Mouse (Mus musculus) liver, adult 2 months (tissue): ENCODE measurements around the gene Macc1. TPM values are rescaled to one million over a fixed set of nuclear protein-coding genes. Genes with fewer than 3 reads are reported as not detected.

Experiments
- DNase-seq: peaks from one replicate; pipeline ENCODE4 v3.0.0-alpha.2; 2011; ENCODE audit warnings: low read depth, low spot score; ENCODE audit errors: extremely low read depth
- H3K27ac ChIP-seq: fragments of 200-500 bp; replicated peaks from 2 replicates; pipeline ENCODE4 v1.5.1; 2012; ENCODE audit warnings: low read depth, mild to moderate bottlenecking, control low read depth, inconsistent platforms, low read length; ENCODE audit not compliant: insufficient read depth
- H3K27me3 ChIP-seq: fragments of 200-500 bp; 2 replicates; pipeline ENCODE4 v1.6.1; 2012; ENCODE audit warnings: mild to moderate bottlenecking, moderate library complexity, low read length, inconsistent platforms; ENCODE audit not compliant: control insufficient read depth, insufficient read depth
- H3K36me3 ChIP-seq: fragments of 200-500 bp; 2 replicates; pipeline ENCODE4 v1.6.1; 2012; ENCODE audit warnings: low read length, inconsistent platforms; ENCODE audit not compliant: control insufficient read depth, insufficient read depth
- H3K4me1 ChIP-seq: fragments of 200-500 bp; 2 replicates; pipeline ENCODE4 v1.6.1; 2011; ENCODE audit warnings: low read length; ENCODE audit not compliant: control insufficient read depth, insufficient read depth
- H3K4me3 ChIP-seq: fragments of 200-500 bp; 2 replicates; pipeline ENCODE4 v1.5.1; 2011; ENCODE audit warnings: low read depth, mild to moderate bottlenecking, control low read depth, low read length, moderate library complexity; ENCODE audit not compliant: insufficient read depth
- H3K79me2 ChIP-seq: fragments of 200-500 bp; 2 replicates; pipeline ENCODE4 v1.6.1; 2012; ENCODE audit warnings: inconsistent platforms, mild to moderate bottlenecking, low read length, moderate library complexity; ENCODE audit not compliant: control insufficient read depth, insufficient read depth
- H3K9ac ChIP-seq: fragments of 200-500 bp; 2 replicates; pipeline ENCODE4 v1.6.1; 2012; ENCODE audit warnings: low read depth, mild to moderate bottlenecking, control low read depth, inconsistent platforms, low read length
- CTCF ChIP-seq: fragments of 200-500 bp; IDR thresholded peaks from 2 replicates; pipeline ENCODE4 v1.5.1; 2011; ENCODE audit warnings: low read depth, low read length, control low read depth
- POLR2A ChIP-seq: fragments of 200-500 bp; IDR thresholded peaks from 2 replicates; pipeline ENCODE4 v1.6.1; 2011; ENCODE audit warnings: low read length, control low read depth; ENCODE audit not compliant: insufficient read depth; ENCODE audit errors: extremely low read depth
- WGBS: fragments of 180-500 bp; shearing (Covaris S2); methylation state at CpG from one replicate; pipeline ENCODE4 v1.1.7; 2018; 5-methylcytosine and 5-hydroxymethylcytosine counted together
- polyA plus RNA-seq: library from polyadenylated mRNA; depleted of rRNA; stranded (reverse); fragments of >200 nt; gene quantifications from 2 replicates; pipeline ENCODE4 v1.2.3, GENCODE M21; 2012
- total RNA-seq: library from RNA; depleted of rRNA; stranded (reverse); fragments of >200 nt; gene quantifications from 2 replicates; pipeline ENCODE4 v1.2.3, GENCODE M21; 2014

Gene Macc1
- total and polyA plus RNA-seq, 2 experiments: 0.18 TPM; not detected in 1

DNA sequence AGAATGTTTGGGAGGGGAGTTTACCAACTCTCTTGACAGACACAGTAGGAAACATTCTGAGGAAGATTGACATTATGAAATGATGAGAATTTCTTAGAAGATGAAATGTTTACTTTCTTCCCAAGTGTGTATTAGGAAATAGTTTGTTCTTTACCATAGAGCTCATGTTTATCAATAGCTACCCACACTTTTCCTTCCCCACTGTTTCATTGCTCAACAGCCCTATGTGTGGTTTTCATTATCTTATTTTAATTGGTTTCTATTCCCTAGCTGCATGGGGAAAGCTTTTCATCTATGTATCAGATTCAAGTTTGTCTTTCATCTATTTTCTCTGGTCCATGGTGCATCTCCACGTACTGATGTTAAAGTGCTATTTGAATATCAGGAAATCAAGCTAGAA, 37.8 kb upstream of the Macc1 start:
- no peaks in the 10 kb centered on the region for H3K27me3 ChIP-seq
- H3K9ac ChIP-seq: no peak overlapping the region
- no peak overlapping the region for H3K27ac ChIP-seq
- no peaks in the 10 kb centered on the region for H3K79me2 ChIP-seq
- TF ChIP-seq POLR2A (no peak), CTCF (no peak)
- H3K4me3 ChIP-seq: no peak overlapping the region
- H3K36me3 ChIP-seq: no peaks in the 10 kb centered on the region
- DNase-seq: no peak
- H3K4me1 ChIP-seq: no peaks in the 10 kb centered on the region
- WGBS: 70% methylated on average over 1 of the region's 1 CpGs

DNA sequence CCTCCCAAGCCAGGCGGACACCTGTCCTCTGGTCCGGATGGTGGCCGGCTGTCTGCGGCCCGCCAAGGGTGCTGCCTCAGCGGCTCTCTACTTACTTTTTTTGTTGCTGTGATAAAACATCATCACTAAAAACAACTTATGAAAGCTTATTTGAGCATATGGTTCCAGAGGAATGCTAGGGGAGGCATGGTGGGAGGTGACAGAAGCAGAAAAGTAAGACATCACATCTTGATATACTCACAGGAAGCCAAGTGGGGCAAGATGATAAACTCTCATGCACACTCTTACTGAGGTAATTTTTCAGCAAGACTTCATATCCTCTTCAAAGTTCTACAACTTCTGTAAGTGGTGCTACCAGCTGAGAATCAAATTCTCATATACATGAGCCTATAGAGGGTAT, 22.5 kb upstream of the Macc1 start:
- Histone ChIP-seq H3K27ac (no peak overlapping the region), H3K36me3 (no peaks in the 10 kb centered on the region), H3K9ac (no peak overlapping the region), H3K79me2 (no peaks in the 10 kb centered on the region), H3K4me1 (no peaks in the 10 kb centered on the region), H3K4me3 (no peak overlapping the region), H3K27me3 (no peaks in the 10 kb centered on the region)
- WGBS: 91% methylated on average over 5 of the region's 6 CpGs
- TF ChIP-seq POLR2A (no peak), CTCF (no peak)
- no peak for DNase-seq

DNA sequence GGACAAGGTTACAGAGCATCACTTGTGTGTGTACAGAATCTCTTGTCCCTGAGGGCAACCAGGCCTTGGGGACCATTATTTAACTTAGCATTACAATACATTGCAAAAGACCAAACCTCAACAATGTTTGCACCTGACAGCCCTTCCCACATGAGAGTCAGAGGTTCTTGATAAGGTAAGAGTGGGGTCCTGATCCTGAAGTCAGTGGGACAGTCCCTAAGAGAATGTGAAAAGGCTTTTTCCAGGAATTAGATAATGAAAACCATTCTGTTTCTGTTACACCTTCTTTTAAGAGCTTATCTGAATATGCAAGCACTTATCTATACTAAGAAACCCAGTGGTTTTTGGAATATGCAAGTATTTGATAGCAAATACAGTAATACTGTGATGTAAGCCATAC, 10.5 kb upstream of the Macc1 start:
- TF ChIP-seq POLR2A: no peak
- no peak for TF ChIP-seq CTCF
- Histone ChIP-seq H3K36me3 (no peaks in the 10 kb centered on the region), H3K27ac (no peak overlapping the region), H3K4me1 (no peaks in the 10 kb centered on the region), H3K79me2 (no peaks in the 10 kb centered on the region), H3K27me3 (no peaks in the 10 kb centered on the region), H3K4me3 (no peak overlapping the region), H3K9ac (no peak overlapping the region)
- DNase-seq: no peak

DNA sequence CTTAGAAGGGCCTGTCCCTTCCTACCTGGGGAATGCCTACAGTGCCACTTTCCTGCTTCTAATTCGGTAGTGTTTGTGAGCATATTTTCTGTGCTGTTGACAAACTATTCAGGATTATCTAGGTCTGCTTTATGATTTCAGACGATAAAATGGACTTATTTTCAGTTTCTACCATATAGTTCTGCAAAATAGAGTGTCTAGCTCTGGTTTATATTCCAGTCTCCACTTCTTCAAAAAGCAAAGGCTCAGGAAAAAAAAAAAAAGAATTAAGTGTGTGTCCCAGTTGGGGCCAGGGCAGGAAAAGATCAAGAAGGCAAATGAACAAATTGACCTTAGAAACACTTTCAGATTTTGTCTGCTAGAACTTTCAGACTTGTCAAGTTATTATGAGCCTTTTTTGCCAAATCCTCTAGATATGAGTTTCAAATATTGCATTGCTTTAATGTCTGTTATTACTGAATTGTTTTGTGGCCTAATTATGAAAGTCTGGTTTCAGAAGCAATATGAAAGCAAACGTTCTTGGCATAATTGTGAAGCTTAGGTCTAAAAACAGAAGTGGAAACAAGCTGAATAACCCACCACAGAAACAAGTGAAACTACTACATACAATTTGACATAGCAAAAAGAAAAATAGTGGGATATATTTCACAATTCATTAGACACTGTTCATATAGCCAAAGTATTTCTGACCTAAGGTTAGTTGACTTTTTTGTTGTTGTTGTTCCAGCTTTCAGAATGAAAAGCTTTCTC, 881 bp upstream of the Macc1 start:
- Histone ChIP-seq H3K4me1 (no peaks in the 10 kb centered on the region), H3K9ac (no peak overlapping the region), H3K36me3 (no peaks in the 10 kb centered on the region), H3K79me2 (no peaks in the 10 kb centered on the region), H3K27me3 (no peaks in the 10 kb centered on the region), H3K27ac (no peak overlapping the region), H3K4me3 (no peak overlapping the region)
- no peak for TF ChIP-seq CTCF
- TF ChIP-seq POLR2A: no peak
- peak; percentile 6 for DNase-seq
- 47% methylated on average over 3 of the region's 3 CpGs for WGBS

DNA sequence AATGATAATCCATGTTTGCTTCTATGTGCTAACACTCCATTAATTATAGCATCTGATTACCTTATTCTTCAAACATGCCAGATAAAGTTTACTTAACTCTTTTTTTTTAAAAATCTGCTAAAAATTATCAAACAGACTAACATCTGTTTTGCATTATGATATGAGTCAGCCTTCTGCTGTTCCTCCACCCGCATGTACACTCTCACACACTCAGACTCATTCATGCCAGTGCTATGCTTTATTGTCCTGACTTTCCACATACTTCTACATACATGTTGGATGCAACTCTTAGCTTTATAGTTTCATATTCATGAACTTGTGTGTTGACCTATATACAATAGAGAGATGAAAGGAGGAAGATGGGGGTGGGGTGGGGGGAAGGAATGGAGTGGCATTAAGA, 4.7 kb downstream of the Macc1 start:
- H3K36me3 ChIP-seq: no peaks in the 10 kb centered on the region
- TF ChIP-seq CTCF (no peak), POLR2A (no peak)
- DNase-seq: no peak
- WGBS: 83% methylated on average over 1 of the region's 1 CpGs
- H3K4me3 ChIP-seq: no peak overlapping the region
- no peaks in the 10 kb centered on the region for H3K4me1 ChIP-seq
- no peak overlapping the region for H3K27ac ChIP-seq
- H3K9ac ChIP-seq: no peak overlapping the region
- H3K27me3 ChIP-seq: no peaks in the 10 kb centered on the region
- no peaks in the 10 kb centered on the region for H3K79me2 ChIP-seq

DNA sequence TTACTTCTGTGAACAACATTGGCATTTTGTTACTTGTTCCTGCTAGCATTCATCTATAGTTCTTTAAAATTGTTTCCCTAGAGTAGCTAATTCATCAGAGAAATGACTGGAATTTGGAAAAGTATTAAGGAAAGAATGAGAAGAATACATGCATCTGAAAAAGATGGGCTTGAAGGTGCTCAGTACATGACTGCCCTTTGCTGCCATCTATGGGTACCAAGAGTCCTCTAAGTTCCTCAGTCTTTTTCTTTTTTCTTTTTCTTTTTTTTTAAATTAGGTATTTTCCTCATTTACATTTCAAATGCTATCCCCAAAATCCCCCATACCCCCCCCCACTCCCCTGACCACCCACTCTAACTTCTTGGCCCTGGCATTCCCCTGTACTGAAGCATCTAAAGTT, 11.3 kb downstream of the Macc1 start:
- H3K79me2 ChIP-seq: no peaks in the 10 kb centered on the region
- no peaks in the 10 kb centered on the region for H3K4me1 ChIP-seq
- no peaks in the 10 kb centered on the region for H3K36me3 ChIP-seq
- H3K9ac ChIP-seq: no peak overlapping the region
- H3K4me3 ChIP-seq: no peak overlapping the region
- no peak overlapping the region for H3K27ac ChIP-seq
- DNase-seq: peak; percentile 5
- peak; percentile 18; the same call in 1 of the 2 replicates for TF ChIP-seq CTCF
- no peak for TF ChIP-seq POLR2A
- no peaks in the 10 kb centered on the region for H3K27me3 ChIP-seq
